Mouse (Mus musculus) thymus, adult 2 months (tissue): ENCODE data around the gene Phactr2.

Experiments
- CTCF ChIP-seq: fragments of 200-500 bp; IDR thresholded peaks from 2 replicates; pipeline ENCODE4 v1.5.1; 2012; ENCODE audit warnings: mild to moderate bottlenecking, control low read depth, low read length, moderate library complexity, borderline replicate concordance; ENCODE audit not compliant: control insufficient read depth, poor library complexity, insufficient read depth; ENCODE audit errors: extremely low read depth
- POLR2A ChIP-seq: fragments of 200-500 bp; IDR thresholded peaks from 2 replicates; pipeline ENCODE4 v1.6.1; 2012; ENCODE audit warnings: mild to moderate bottlenecking, low read length, control low read depth, moderate library complexity; ENCODE audit not compliant: control insufficient read depth, poor library complexity, insufficient read depth; ENCODE audit errors: extremely low read depth

- TF ChIP-seq POLR2A (no peak), CTCF (no peak)
Observed at GRCm38 (mm10) chr10:13332985-13333384, 141.2 kb downstream of the Phactr2 start.
